Comparison of ENCODE assay signal across 8 mouse cellular contexts in the genomic region with DNA sequence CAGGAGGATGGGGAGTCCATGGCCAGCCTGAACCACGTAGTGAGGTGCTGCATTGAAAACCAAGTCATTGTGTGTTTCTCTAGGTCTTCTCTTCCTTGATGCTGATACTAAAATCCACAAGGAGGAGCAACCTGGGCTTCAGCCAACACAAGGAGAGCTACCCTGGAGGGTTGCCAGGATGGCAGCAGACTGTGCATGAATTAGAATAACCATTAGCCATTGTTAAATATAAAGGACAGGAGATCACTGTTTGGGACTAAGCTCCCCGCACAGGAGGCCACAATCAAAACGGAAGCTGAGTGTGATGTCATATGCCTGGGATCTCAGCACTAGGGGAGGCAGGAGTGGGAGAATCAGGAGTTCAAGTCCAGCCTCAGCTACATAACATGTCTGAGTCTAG. TPM values are rescaled to one million over a fixed set of nuclear protein-coding genes. Genes with fewer than 3 reads are reported as not detected.
A peak's percentile ranks its signal among the peaks of the same experiment; 100 is the strongest.
DNase-seq lines count a peak whose midpoint lies in the region; ATAC-seq and TF ChIP-seq lines count a peak whose summit lies in the region.

No protein-coding gene starts in this region.

- H3K36me3 ChIP-seq in E14TG2a.4 (ENCODE audit: insufficient read depth, low read length): no peaks in the 10 kb centered on the region

- no peaks in the 10 kb centered on the region for H3K9me3 ChIP-seq in E14TG2a.4 (ENCODE audit: low read length)

- intact Hi-C loops in heart, postnatal 25 days (cut with DNase I): no loop called here

- peak overlapping the region; percentile 11; the same call in 1 of the 2 replicates for H3K4me3 ChIP-seq in E14TG2a.4 (replicated peaks; ENCODE audit: low read length)

- H3K4me1 ChIP-seq in E14TG2a.4 (replicated peaks; ENCODE audit: low read depth, low read length): peaks cover 68% of the 10 kb centered on the region

- no peak for ATAC-seq in megakaryocyte-erythroid progenitor cell, adult 5-6 weeks (replicated peaks; ENCODE audit: low FRiP score, low TSS enrichment, poor library complexity, severe bottlenecking)

- DNase-seq in heart, adult 8-10 months (ENCODE audit: low spot score): peak; percentile 55
- no peak for DNase-seq in heart, postnatal 25 days (ENCODE audit: low spot score)
- DNase-seq in adrenal gland, postnatal 36 days: peak; percentile 50 to 68
- peak; percentile 63 for DNase-seq in kidney, adult 9 months
- no peak for DNase-seq in frontal cortex, postnatal 10 days (ENCODE audit: low spot score in 2 of 2)
- no peak for DNase-seq in embryo, embryonic 11 days

- no peak for TF ChIP-seq CTCF in E14TG2a.4 (conservative IDR thresholded peaks at IDR 0.05; ENCODE audit: low read length)

- no peaks in the 10 kb centered on the region for H3K27me3 ChIP-seq in E14TG2a.4 (ENCODE audit: insufficient read depth, low read length)

RNA-seq across cellular contexts. Expression of a gene that starts 13.2 kb away (rescaled TPM):
- total RNA-seq in heart, adult 8-10 months (2022): 10 to 100 TPM; 11.9 to 12.9 (median 12.3) TPM
- 10 to 100 TPM in 1 of 2 experiments, 1 to 10 TPM in 1; 9.2 to 10.1 TPM for total RNA-seq in heart, postnatal 25 days (2021)
- total RNA-seq in adrenal gland, postnatal 36 days (2021): 10 to 100 TPM; 16.9 to 18.3 TPM
- total RNA-seq in megakaryocyte-erythroid progenitor cell, adult 5-6 weeks (2014; fragmentation: Nextera tagmentation): 9.5 and 14.1 TPM in 2 replicates
- 2.9 and 5.5 TPM in 2 replicates for total RNA-seq in megakaryocyte-erythroid progenitor cell, adult 5-6 weeks (2017)

Comparison
In these comparisons a context has a peak if more than half of its experiments do, and no peak if none do; other contexts are left out.
1. DNase-seq: peak in heart, adult 8-10 months (single experiment), adrenal gland, postnatal 36 days (2 of 2) and kidney, adult 9 months (single experiment); none in heart, postnatal 25 days (single experiment), frontal cortex, postnatal 10 days (0 of 2) and embryo, embryonic 11 days (single experiment).